Mouse (Mus musculus) erythroblast, embryonic 14.5 days (primary cell): ENCODE results near the gene Tcp11.

ENCODE experiments used
- GATA1 ChIP-seq: IDR thresholded peaks from 2 replicates; pipeline ENCODE4 v1.6.1; 2012; ENCODE audit warnings: low read length, inconsistent platforms, mixed read lengths
- TAL1 ChIP-seq: IDR thresholded peaks from 3 replicates; pipeline ENCODE4 v1.6.1; 2012; ENCODE audit warnings: low read length, inconsistent platforms, mixed read lengths

DNA sequence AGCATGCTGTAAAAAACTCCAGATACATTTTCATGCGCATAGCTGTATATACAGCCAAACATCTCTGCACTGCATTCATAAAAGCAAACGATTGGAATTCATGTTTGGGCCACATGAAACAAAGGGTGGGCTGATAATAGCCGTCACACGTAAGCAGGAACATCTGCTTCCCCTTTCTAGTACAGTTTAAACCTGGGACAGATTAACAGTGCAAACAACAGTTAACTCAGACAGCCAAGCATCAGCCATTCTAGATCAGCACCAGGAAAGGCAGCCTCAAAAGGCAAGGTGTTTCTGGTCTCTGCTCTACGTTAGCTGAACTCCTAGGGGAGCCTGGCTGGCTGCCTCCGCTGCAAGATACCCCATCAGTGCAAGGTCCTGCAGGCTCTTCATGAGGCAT is 17.3 kb downstream of the Tcp11 start:
- TF ChIP-seq GATA1: no peak
- no peak for TF ChIP-seq TAL1
